Mouse (Mus musculus) spleen, adult 2 months (tissue): ENCODE measurements around the gene Olfr1449.

Experiments used
- CTCF ChIP-seq: fragments of 200-500 bp; IDR thresholded peaks from 2 replicates; pipeline ENCODE4 v1.5.1; 2011; ENCODE audit warnings: mild to moderate bottlenecking, inconsistent platforms; ENCODE audit not compliant: insufficient read depth, insufficient read length, insufficient replicate concordance; ENCODE audit errors: extremely low read depth
- POLR2A ChIP-seq: fragments of 200-500 bp; IDR thresholded peaks from 2 replicates; pipeline ENCODE4 v1.6.1; 2011; ENCODE audit warnings: low read depth, low read length, inconsistent platforms

- TF ChIP-seq CTCF (no peak), POLR2A (no peak)
These were observed 6.3 kb upstream of the Olfr1449 start, which contains the start of gene Olfr1448 for GRCm38 (mm10) chr19:12924319-12924718.
